Mouse (Mus musculus) brown adipose tissue, adult 24 weeks (tissue): ENCODE data around the gene Hils1. TPM values are rescaled to one million over a fixed set of nuclear protein-coding genes. Genes with fewer than 3 reads are reported as not detected.

Experiments used
- H3K27ac ChIP-seq: fragments of 200-500 bp; replicated peaks from 2 replicates; pipeline ENCODE4 v1.5.1; 2012; ENCODE audit warnings: low read depth, mild to moderate bottlenecking, low read length
- H3K4me1 ChIP-seq: fragments of 200-500 bp; 2 replicates; pipeline ENCODE4 v1.6.1; 2012; ENCODE audit warnings: low read length, mixed read lengths; ENCODE audit not compliant: control insufficient read depth, insufficient read depth, insufficient read length
- H3K4me3 ChIP-seq: fragments of 200-500 bp; 2 replicates; pipeline ENCODE4 v1.5.1; 2012; ENCODE audit warnings: low read depth, mild to moderate bottlenecking, low read length, moderate library complexity; ENCODE audit not compliant: insufficient read depth
- polyA plus RNA-seq: library from polyadenylated mRNA; stranded (reverse); fragments of >200 nt; gene quantifications from 2 replicates; pipeline ENCODE4 v1.2.4, GENCODE M21; 2012; ENCODE audit not compliant: missing spikeins, insufficient read depth, insufficient read length

Hils1 gene
- polyA plus RNA-seq, 1 experiment = not detected

DNA sequence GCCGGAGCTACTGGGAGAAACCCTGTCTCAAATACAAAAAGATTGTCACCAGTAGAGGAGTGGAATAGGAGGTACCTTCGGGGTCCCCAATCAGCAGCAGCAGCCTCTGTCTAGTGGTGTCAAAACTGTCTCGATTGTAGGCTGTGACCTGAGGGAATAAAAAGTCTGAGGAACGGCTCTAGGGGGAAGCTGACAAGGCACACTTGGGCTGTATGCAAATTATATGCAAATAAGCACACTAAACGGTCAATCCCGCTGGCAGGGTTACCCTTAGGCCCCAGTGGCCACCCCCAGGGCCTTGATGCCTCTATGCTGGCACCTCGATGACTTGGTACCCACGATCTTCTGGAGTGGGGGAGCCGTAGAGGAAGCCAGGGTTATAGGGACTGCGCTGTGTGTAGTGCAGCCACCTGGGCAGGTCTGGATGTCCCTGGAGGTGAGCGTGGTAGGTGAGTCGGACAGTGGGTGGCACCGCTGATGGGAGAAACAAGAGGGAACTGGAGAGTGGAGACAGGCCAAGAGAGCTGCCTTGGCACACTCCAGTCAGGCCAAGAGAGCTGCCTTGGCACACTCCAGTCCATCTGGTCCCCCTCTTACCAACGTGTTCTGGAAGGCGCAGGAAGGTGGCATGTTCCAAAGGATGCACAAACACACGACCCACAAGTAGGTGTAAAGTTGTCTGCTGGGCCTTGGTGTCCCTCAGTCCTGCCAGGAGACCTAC lies 4.7 kb downstream of the Hils1 start:
- Histone ChIP-seq H3K4me1 (no peaks in the 10 kb centered on the region), H3K4me3 (no peak overlapping the region)

DNA sequence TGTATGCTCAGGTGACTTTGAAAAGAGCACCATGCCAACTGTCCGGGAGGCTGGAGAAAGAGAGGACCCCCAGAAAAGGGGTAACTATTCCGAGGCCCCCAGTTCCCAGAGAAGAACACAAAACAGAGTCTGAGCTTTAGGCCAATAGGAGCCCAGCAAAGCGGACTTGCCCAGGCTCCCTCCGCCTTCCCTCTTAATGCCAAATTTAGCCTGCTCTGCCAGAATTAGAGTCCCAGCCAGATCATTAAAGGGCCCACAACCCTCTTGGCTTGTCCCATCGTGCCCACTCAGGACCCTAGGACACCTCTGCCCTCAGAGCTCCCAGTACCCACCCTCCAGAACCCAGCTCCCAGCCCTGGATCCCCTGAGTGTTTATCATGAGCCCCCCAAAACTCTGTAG lies 5.5 kb downstream of the Hils1 start:
- Histone ChIP-seq H3K4me1 (no peaks in the 10 kb centered on the region), H3K4me3 (no peak overlapping the region), H3K27ac (no peak overlapping the region)

More for the DNA sequence above, 4.7 kb downstream of the Hils1 start:
- H3K27ac ChIP-seq = no peak overlapping the region

DNA sequence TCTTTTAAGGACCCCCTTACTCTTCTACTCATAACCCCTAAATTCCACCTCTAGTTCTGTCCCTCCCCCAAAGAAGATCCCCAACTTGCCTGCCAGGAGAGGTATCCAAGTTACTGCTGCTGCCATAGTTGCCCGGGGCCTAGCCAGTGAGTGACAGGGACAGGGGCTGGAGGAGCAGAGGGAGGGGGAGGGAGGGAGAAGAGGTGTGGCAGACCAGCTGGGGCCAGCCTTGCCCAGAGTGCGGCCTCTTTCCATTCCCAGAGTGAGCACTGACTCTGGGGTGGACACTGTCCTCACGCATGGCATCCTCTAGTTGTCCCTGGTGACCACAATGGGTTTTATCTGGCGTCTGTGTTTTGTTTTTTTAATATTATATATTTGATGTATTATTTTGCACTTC lies 5.9 kb downstream of the Hils1 start:
- H3K27ac ChIP-seq = no peak overlapping the region
- no peaks in the 10 kb centered on the region for H3K4me1 ChIP-seq
- no peak overlapping the region for H3K4me3 ChIP-seq

DNA sequence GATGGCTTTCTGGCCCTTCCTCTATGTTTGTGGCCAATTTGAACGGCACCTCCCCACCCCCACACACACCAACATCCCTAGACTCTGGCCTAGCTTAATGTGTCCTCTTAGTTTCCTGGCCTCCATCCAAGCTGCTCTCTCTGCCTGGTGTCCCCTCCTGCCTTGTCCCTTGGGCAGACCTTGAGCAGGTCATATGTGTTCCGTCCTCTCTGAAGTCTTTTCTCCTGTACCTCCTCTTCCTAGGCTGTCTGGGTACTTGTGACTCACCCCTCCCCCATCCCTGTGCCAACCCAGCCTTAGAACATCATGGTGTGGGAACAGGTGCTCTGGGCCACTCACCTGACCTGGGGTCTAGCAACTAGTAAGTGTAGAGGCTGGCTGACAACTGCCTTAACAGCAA lies 7.6 kb downstream of the Hils1 start:
- Histone ChIP-seq H3K4me1 (no peaks in the 10 kb centered on the region), H3K4me3 (no peak overlapping the region), H3K27ac (no peak overlapping the region)

DNA sequence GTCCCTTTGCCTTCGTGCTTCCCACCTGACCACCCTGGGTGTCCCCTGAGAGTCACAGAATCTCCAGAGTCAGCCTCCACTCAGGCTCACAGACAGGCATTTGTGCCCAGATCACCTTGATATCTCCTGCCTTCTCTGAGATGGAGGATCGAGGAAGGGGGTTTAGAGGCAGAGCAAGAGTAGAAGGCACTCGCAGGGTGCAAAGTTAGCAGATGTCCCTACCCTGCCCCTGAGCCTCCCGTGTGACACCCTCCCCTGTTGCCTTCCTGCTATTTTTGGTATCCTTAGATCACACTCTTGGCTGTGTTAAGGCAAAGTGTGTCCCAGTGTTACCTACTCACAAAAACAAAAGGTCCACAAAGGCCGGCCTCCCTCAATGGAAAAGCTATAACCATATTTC lies 8.8 kb downstream of the Hils1 start, which contains the start of gene Sgca:
Gene Sgca (minus strand): TSS at position 129 of the 400 bp plus-strand sequence.
- no peaks in the 10 kb centered on the region for H3K4me1 ChIP-seq
- H3K27ac ChIP-seq = no peak within 1 kb of the TSS
- H3K4me3 ChIP-seq = no peak within 1 kb of the TSS

DNA sequence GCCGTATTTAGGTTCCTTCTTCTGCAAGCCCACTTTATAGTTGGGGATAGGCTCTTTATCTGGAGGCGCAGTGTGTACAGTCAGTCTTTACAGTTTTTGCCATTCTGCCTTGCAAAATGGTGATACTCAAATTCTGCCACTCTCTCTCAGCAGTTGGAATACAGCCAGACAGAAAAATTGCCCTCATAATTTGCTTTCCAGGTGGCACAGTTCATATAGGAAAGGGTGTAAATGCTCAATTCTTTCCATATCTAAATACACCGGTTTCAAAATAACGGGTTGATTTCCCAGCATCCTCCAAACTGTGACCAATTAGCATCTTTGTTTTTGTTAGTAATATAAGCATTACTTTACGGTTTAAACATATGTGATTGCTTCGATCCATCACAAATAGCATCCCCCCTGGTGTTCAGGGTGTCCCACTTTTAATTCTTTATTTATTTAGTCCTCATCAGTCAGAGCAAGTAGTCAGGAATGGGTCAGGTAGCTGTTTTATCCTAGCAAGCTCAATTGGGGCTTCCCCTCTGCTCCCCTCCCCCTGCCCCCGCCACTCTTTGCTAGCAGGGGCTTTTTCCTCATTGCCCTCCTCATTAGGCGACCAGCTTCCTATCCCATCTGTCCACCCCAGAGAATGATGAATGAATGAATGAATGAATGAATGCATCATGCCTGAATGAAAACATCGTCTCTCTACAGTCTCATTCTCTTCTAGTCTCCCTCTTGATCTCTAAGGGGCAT lies 11.0 kb downstream of the Hils1 start:
- Histone ChIP-seq H3K4me3 (no peak overlapping the region), H3K4me1 (no peaks in the 10 kb centered on the region), H3K27ac (no peak overlapping the region)

DNA sequence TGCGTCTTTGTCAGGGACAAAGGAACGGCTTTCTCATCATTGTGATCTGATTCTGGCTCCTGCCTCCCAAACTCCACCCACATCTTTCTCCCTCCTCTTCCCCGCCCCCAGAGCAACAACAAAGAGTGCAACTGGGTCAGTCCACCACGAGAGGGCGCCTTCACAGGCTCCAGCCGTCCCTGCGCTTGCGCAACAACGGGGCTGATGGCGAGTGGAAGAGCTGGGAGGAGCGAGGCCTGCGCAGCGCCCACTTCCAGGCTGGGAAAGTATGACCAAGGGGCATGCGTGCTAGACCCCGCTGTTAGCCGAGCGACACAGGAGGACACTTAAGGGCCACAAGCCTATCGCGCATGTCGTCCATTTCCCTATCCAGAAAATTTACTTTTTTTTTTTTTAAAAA lies 11.6 kb downstream of the Hils1 start:
- Histone ChIP-seq H3K4me1 (no peaks in the 10 kb centered on the region), H3K4me3 (no peak overlapping the region), H3K27ac (no peak overlapping the region)

DNA sequence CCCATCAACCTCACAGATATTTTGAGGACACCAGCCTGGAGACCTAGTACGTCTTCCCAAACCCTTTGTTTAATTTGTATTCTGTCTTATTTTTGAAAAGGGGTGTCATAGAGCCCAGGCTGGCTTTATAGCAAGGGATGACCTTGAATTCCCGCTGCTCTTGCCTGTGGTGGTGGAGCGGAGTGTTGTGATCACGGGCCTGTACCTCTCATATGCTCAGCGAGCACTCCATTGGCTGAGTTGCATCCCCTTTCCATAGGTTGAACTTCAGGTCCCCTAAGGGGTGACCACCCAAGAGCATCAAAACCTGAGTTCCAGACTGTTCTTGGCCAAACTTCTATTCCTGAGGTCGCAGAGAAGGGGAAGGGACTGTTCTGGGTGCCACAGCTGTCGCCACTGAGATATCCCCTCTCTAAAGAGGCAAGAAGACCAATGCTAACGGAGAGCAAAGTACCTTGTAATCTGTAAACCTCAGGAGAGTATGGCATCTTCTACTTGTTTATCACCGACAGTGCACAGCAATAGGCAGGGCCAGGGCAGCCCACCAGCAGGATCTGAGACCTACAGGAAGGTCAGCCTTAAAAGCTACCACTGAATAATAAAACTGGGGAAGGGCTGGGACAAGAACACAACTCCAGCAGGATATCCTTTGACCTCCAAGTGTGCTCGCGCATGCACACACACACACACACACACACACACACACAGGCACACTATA lies 12.2 kb downstream of the Hils1 start:
- Histone ChIP-seq H3K4me1 (no peaks in the 10 kb centered on the region), H3K4me3 (no peak overlapping the region), H3K27ac (no peak overlapping the region; the same call in 1 of the 2 replicates)

DNA sequence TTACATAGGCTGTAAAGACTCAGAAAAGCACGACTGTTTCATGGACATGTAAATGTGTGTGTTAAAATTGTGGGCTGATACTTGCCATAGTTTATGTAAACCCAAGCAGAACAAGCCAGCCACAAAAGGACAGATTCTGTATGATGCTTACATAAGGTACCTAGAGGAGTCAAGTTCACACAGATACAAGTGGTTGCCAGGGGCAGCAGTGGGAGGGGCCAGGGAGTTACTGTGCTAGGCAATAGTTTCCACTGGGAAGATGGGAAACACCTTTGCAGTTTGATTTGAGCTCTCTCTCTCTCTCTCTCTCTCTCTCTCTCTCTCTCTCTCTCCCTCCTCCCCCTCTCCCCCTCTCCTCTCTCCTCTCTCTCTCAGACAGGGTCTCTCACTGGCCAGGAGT lies 17.7 kb downstream of the Hils1 start:
- Histone ChIP-seq H3K4me1 (peaks cover 18% of the 10 kb centered on the region), H3K4me3 (no peak overlapping the region), H3K27ac (0 out of 2 replicates have a peak overlapping the region, but pooled peaks have one; percentile 5)

DNA sequence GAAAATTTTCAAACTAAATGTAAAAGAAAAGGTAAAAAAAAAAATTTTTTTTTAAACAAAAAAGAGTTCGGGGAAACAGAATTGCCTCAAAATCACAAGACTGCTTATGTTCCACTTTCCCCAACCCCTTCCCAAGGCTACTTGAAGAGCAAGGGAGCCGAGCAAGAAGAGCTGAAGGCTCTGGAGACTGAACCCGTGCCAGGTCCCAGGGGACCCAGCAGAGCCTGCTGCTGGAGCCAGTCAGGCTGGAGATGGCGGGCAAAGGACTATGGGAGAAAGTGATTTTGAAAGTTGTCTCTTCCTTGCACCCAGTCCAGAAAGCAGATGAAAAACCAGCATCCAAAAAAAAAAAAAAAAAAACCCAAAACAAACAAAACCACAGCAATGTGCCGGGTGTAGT lies 18.4 kb downstream of the Hils1 start:
- no peak overlapping the region for H3K4me3 ChIP-seq
- no peak overlapping the region for H3K27ac ChIP-seq
- H3K4me1 ChIP-seq = peaks cover 18% of the 10 kb centered on the region

DNA sequence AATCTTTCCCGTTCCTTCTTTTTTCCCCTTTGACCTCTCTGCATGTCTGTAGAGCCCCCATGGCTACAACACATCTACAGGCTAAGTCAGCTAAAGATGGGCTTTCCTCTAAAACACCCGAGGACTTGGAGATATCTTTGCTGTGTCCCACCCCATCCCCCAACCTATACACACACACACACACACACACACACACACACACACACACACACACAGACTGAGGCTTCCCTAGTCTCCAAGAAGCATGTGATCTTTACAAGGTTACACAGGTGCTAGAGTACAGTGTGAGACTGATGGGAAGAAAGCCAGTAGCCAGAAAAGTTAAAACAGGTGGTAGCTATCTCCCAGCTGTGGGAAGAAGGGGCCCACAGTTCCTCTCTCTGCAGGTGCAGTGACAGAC lies 19.0 kb downstream of the Hils1 start:
- Histone ChIP-seq H3K27ac (no peak overlapping the region), H3K4me3 (no peak overlapping the region), H3K4me1 (peaks cover 18% of the 10 kb centered on the region)

DNA sequence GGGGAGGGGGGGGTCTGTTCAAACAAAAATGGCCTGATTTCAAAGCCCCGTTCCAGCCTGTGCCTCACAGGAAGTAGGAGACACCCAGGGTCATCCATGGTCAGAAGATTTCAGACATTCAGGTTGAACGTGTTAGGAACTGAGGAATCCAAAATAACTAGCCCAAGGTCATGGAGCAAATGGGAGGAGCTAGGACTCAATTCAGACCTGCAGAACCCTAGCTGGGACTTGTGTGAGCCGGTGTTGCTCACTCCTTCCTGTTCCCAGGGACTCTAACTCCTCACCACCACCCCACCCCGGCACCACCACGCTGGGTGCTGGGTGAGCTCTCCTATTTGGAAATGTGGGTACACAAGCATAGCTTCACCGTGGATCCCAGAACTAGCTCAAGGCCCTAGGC lies 19.9 kb downstream of the Hils1 start:
- Histone ChIP-seq H3K4me3 (no peak overlapping the region), H3K27ac (peak overlapping the region; percentile 24; the same call in 1 of the 2 replicates), H3K4me1 (peaks cover 18% of the 10 kb centered on the region)

DNA sequence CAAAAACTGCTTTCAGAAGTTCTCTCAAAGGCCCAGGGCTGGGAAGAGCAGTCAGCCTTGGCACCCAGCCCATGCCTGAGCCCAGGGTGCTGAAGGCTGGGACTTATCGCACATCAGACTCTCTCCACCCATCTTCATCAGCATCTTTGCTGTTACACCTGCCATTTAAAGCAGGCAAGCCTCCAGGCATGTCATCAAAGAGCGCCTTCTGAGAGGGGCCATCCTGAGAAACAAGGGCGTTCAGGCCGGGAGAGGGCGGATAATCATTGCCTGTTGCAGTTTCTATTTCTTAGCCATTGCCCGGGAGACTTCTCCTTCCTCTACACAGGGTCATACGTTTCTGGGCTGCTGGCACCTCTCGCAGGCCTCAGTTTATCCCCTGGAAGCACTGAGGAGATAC lies 20.5 kb downstream of the Hils1 start:
- Histone ChIP-seq H3K4me3 (no peak overlapping the region), H3K27ac (peak overlapping the region; percentile 24; the same call in 1 of the 2 replicates), H3K4me1 (peaks cover 18% of the 10 kb centered on the region)

DNA sequence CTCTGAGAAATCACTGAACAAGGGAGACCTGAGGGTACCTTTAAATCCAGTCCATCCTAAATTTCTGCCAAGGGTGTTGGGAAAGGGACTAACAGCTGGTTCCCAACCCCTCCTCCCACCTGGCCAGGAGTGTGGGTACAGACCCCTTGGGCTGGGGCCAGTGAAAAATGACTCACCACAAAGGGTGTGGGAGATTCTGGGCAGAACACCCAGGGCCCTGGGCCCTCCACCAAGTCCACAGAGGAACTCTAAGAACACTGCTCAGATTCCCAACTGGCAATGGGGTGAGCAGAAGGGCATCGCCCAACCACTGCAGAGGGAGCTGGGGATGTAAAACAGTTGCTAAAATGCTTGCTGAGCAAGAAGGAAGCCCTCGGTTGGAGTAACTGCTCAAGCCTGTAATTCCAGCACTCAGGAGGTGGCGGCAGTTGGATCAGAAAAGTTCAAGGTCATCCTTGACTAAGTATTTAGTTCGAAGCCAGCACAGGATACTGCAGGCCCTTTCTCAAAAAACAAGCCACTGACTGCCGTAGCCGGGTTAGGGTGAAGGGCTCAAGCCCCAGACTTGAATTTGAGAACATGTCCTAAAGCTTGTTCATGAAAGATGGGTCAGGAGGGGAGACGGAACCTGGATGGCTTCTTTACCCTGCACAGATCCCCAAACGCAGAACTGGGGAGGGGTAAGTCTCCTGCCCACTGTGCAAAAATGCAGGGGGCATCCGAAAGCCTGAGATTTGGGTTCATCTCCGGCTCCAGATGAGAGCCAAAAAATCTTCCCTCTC lies 21.6 kb downstream of the Hils1 start:
- peak overlapping the region; percentile 74 for H3K4me3 ChIP-seq
- peaks cover 18% of the 10 kb centered on the region for H3K4me1 ChIP-seq
- peak overlapping the region; percentile 95 for H3K27ac ChIP-seq

DNA sequence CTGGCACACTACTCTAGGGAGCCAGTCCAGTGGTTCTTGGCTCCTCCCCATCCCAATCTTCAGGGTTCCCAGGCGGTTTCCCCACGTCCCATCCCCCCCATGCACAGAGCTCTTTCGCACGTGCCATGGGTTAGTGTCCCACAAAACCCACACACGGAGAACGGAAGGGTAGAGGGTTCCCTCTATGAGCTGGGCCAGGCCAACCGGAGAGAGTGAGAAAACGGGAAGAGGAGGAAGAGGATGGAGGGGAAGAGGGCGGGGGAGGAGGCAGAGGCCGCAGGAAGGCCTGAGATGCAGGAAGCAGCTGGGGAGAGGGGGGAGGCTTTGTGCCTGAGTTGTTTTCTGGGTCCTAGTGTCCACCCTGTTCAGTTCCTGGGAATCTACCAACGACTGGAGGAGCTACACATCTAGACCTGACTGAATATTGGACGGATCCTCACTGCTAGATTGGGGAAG lies 22.2 kb downstream of the Hils1 start:
- peak overlapping the region; percentile 95 for H3K27ac ChIP-seq
- peaks cover 19% of the 10 kb centered on the region for H3K4me1 ChIP-seq
- H3K4me3 ChIP-seq = peak overlapping the region; percentile 74
